Mouse (Mus musculus): ENCODE results near the gene Pdcd7. TPM values are rescaled to one million over a fixed set of nuclear protein-coding genes. Genes with fewer than 3 reads are reported as not detected.

Pdcd7 gene
- total RNA-seq, 2 experiments from 2014 or later, result 22.4 to 27.2 TPM

DNA sequence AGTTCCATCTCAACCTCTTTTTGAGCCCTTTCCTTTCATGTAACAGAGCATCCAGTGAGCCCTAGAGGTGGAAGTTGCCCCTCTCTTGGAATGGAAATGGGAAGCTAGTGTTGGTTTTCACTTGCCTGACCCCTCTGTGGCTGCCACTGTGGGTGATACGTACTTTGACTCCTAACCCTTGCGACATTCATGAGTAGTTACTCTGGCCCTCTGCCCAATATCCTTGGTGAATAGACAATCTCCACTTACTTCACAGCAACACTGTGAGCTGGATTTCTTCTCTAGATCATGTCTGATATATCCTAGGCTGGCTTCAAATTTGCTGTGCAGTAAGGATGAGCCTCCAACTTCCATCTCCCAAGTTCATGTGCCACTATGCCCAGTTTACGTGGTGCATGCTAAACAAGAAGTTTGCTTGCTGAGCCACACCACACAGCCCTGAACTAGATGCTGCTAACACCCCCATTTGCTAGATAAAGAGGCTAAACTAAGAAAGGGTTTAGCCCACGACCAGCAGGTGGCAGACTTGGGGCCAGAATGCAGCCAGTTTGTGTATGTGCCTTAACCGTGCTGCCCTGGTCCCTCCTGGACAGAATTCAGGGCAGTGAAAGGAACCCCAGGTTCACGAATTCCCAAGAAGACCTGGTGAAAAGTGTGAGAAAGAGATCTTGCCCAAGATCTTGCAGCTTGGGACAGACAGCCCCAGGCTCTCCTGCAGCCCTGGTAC lies 46.9 kb downstream of the Pdcd7 start:
- peak; percentile 28 to 40 for DNase-seq (ENCODE audit: low spot score in 2 of 2)

- DNase-seq (ENCODE audit: low spot score in 2 of 2), result no peak
These were observed 47.7 kb downstream of the Pdcd7 start for GRCm38 (mm10) chr9:65393606-65394005.

DNA sequence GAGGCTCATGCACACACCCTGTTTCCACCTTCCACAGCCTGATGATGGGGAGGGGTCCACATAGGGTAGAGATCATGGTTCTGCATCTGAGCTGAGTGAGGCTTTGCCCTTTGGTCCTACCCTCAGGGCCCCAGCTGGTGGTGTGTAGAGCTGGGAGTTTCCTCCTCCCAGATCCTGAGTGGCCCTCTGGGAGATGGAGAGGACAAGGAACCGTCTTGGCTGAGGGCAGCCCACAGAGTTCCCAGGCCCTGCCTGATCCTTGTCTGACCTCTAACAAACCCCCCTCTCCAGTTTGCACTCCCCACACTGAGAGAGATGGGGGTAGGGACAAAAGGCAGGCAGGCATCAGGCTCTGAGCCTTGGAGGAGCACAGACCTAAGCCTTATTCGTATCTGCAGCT lies 48.5 kb downstream of the Pdcd7 start:
- DNase-seq (ENCODE audit: low spot score in 2 of 2), result no peak

DNA sequence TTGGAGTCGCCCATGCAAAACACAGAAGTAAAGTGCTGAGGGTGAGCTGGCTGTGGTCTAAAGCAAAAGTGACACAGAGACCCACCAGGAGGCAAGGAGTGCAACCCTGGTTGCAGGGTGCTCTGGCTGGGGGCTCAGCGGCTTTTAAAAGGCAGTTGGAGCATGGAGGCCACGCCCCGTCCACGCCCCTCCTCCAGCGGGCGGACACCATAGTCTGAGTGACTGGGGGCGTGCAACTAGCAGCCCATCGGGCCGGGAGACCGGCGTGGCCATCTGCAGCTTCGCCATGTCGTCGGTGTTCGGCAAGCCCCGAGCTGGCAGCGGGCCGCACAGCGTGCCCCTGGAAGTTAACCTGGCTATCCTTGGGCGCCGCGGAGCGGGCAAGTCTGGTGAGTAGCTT lies 52.4 kb downstream of the Pdcd7 start, which contains the start of gene Rasl12:
TSS of gene Rasl12 (plus strand) at position 228 of the 400 bp plus-strand sequence.
- DNase-seq (ENCODE audit: low spot score in 2 of 2), result peak; percentile 49 to 54

DNA sequence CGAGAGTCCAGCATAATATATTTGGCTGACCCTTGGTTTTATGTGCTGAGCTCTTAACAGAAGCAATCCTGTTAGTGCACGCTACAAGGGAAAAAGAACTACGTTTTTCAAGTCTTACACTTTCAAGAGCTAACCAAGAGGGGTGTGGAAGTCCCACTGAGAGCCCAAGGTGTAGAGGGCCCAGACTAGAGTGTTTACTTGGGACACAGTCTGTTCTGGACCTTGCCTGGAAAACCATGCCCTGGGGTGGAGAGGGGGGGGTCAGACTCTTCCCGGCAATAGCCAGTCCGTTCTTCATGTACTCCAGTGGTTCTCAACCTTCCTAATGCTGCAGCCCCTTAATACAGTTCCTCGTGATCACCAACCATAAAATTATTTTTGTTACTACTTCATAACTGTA lies 54.0 kb downstream of the Pdcd7 start:
- no peak for DNase-seq (ENCODE audit: low spot score in 2 of 2)

DNA sequence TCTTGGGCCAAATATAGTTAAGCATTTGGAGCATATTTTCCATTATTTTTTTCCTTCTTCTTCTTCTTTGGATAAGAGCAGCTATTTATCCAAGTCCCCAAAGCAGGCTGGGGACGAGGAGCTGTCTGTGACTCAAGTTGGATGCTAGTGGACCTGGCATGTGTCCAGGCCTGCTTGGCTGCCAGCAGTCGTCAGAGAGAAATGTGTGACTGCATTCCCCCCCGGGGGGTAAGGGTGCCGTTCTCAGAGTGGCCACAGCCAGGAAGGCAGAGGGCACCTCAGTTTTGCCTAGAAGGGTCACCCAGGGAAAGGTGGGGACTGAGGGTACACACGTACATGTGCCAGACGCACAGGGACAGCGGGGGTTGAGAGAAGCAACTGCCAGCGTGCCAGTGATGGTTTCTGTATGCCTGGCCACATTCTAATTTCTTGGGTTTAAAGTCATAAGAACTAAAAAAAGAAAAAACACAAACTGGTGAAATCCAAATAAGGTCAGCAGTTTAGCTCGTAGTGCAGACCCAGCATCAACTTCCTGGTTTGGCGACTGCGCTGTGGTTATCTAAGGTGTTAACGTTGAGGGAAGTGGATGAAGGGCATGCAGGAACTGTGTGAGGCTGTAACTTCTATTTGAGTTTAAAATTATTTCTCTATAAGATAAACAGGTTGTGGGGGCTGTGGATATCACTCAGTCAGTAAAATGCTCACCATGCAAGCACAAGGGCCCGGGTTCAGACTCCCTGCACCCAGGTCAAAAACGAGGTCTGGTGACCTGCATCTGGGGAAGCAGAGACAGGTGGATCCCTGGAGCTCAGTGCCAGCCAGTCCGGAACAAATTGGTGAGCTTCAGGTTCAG lies 58.7 kb downstream of the Pdcd7 start:
- DNase-seq (ENCODE audit: low spot score in 2 of 2), result peak; percentile 49 to 76

GRCm38 (mm10) chr9:65405184-65405449 lies 59.2 kb downstream of the Pdcd7 start:
- DNase-seq (ENCODE audit: low spot score in 2 of 2), result no peak

DNA sequence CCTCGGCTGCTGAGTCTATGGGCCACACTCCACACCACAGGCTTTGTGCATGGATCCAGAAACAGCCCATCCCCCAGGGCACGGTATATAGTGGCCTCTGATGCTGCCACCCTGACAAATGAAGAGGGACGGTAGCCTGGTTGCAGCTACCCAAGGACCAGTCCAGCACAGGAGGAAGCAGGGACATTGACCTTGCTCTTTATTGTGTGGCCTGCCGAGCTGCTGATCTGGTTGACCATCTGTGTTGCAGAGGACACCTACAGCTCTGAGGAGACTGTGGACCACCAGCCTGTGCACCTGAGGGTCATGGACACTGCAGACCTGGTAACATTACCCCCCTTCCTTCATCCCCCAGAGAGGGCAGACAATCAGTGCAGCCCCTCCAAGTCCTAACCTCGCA lies 61.4 kb downstream of the Pdcd7 start:
- no peak for DNase-seq (ENCODE audit: low spot score in 2 of 2)

- no peak for DNase-seq (ENCODE audit: low spot score in 2 of 2)
These were observed 62.0 kb downstream of the Pdcd7 start for GRCm38 (mm10) chr9:65407861-65408260.

DNA sequence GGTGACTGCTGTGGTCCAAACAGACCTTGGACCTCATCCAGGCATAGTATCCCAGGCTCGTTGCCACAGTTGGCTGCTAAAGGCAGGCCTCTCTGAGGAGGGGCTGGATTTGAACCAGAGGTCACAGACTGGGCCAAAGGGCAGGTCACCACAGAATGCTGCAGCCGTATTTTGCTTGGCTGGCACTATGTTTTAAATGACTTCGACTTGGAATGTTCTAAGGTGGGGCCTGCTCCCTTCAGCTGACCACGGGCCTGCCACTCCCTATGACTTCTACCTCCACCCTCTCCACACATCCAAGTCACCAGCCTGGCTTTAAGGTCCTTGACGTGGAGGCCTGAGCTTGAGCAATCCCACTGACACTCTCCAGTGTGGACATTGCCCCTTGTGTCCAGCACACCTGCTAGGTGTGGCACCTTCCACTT lies 63.0 kb downstream of the Pdcd7 start:
- DNase-seq (ENCODE audit: low spot score in 2 of 2), result no peak

Other genes with a start within 250 kb of the Pdcd7 start
- 10 to 100 TPM; 26.1 to 30.4 TPM for gene Igdcc4, start 244.6 kb upstream of the Pdcd7 start, total RNA-seq (2021)
- 1 to 10 TPM; 5.3 to 6.1 TPM for gene Igdcc3, start 204.9 kb upstream of the Pdcd7 start, total RNA-seq (2021)
- gene Parp16, start 150.8 kb upstream of the Pdcd7 start, total RNA-seq (2021), result 1 to 10 TPM; 4.1 TPM
- gene Cilp, start 80.9 kb upstream of the Pdcd7 start, total RNA-seq (2021), result under 1 TPM; 0.07 to 0.14 TPM
- 10 to 100 TPM; 30.4 to 30.8 TPM for gene Clpx, start 51.8 kb upstream of the Pdcd7 start, total RNA-seq (2021)
- 1 to 10 TPM; 3.8 to 6.5 TPM for gene Ubap1l, start 14.9 kb downstream of the Pdcd7 start, total RNA-seq (2021)
- gene Kbtbd13, start 45.5 kb downstream of the Pdcd7 start, total RNA-seq (2021), result under 1 TPM; 0.21 to 0.25 TPM
- 1 to 10 TPM; 3.6 to 4.8 TPM for gene Rasl12, start 52.4 kb downstream of the Pdcd7 start, total RNA-seq (2021)
- gene Slc51b, start 76.9 kb downstream of the Pdcd7 start, total RNA-seq (2021), result not detected
- 10 to 100 TPM; 18.4 to 18.8 TPM for gene Mtfmt, start 89.7 kb downstream of the Pdcd7 start, total RNA-seq (2021)
- 10 to 100 TPM; 25.4 to 27.1 TPM for gene Spg21, start 114.8 kb downstream of the Pdcd7 start, total RNA-seq (2021)
- gene Ankdd1a, start 174.1 kb downstream of the Pdcd7 start, total RNA-seq (2021), result 1 to 10 TPM; 1.7 to 1.9 TPM
- gene Plekho2, start 233.9 kb downstream of the Pdcd7 start, total RNA-seq (2021), result 1 to 10 TPM; 7.5 to 9.4 TPM
- under 1 TPM; 0.67 to 0.69 TPM for gene Pif1, start 241.1 kb downstream of the Pdcd7 start, total RNA-seq (2021)

Data from layer of hippocampus, postnatal 14 days (tissue).